Mouse (Mus musculus): ENCODE results near the gene Foxj2.

DNA sequence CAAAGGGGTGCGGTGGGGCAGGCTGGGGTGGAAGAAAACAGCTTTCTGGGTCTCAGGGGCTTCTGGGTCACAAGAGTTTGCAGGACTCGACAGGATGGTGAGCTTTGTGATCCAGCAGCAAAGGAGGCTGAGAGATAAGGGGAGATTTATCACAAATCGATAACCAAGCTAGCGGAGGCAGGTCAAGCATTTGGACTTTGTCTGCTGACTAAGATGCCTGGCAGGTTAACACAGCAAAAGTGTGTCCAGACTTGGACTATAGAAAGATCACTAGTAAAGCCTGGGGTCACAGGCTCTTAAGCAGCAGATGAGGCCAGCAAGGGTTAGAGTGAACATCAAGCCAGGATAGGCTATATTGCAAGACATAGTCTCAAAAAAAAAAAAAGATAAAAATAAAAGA, 38.5 kb upstream of the Foxj2 start:
- TF ChIP-seq POLR2A (IDR thresholded peaks at IDR 0.05; ENCODE audit: insufficient read length, low read depth): no peak
- TF ChIP-seq POLR2AphosphoS2 (IDR thresholded peaks at IDR 0.05; ENCODE audit: insufficient read length, low read depth): no peak
- TF ChIP-seq SRF (IDR thresholded peaks at IDR 0.05; ENCODE audit: control insufficient read depth, insufficient read length, low read depth): no peak
- TF ChIP-seq MYOG (IDR thresholded peaks at IDR 0.05; ENCODE audit: control insufficient read depth in 1 of 3, insufficient read depth in 1 of 3, insufficient read length in 2 of 3, low read depth in 2 of 3): no peak
- no peak for TF ChIP-seq USF1 (IDR thresholded peaks at IDR 0.05; ENCODE audit: low read depth)
- no peak for TF ChIP-seq E2F4 (IDR thresholded peaks at IDR 0.05; ENCODE audit: insufficient read depth)
- TF ChIP-seq CEBPB (IDR thresholded peaks at IDR 0.05; ENCODE audit: insufficient read depth, poor library complexity, severe bottlenecking): no peak
- TF ChIP-seq MYOD1 (IDR thresholded peaks at IDR 0.05; ENCODE audit: control insufficient read depth in 1 of 3, insufficient read length in 2 of 3, low read depth in 2 of 3): no peak
- TF ChIP-seq TCF3 (IDR thresholded peaks at IDR 0.05; ENCODE audit: insufficient read length, low read depth): no peak
- TF ChIP-seq MAX (IDR thresholded peaks at IDR 0.05; ENCODE audit: low read depth): no peak
